Mouse (Mus musculus) testis, adult 10 weeks (tissue): ENCODE data around the gene Olfr522. TPM values are rescaled to one million over a fixed set of nuclear protein-coding genes. Genes with fewer than 3 reads are reported as not detected.

ENCODE experiments used
- polyA plus RNA-seq: library from polyadenylated mRNA; stranded (reverse); fragments of 350-450 nt; fragmentation: Illumina TruSeq; extraction: RNeasy Lipid Tissue Mini Kit (QIAGEN cat#74804); gene quantifications from one replicate; pipeline ENCODE4 v1.2.3, GENCODE M21; 2014; ENCODE audit warnings: low read depth, low replicate concordance

Olfr522 gene
- polyA plus RNA-seq, result not detected

DNA sequence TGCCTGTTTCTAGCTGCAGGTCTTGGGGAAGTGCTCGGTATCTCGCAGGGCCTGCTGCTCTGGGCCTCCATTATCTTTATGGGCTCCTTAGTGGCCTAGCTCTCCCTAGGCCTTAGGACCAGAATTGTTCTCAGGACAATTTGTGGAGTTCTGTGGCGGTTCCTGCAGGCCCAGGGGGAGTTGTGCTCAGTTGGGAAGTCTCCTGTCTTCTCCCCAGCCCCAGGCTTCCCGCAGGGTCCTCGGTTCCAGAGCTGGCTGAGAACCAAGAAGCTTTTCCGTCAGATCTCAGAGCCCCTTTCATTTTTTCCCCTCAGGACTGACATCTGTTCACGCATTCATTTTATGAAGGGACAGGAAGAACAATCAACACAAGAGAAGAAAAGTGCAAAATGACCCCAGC is at the start of gene Olfr522:
Gene Olfr522, minus strand, starts transcription at position 101 of the 400 bp plus-strand sequence.

DNA sequence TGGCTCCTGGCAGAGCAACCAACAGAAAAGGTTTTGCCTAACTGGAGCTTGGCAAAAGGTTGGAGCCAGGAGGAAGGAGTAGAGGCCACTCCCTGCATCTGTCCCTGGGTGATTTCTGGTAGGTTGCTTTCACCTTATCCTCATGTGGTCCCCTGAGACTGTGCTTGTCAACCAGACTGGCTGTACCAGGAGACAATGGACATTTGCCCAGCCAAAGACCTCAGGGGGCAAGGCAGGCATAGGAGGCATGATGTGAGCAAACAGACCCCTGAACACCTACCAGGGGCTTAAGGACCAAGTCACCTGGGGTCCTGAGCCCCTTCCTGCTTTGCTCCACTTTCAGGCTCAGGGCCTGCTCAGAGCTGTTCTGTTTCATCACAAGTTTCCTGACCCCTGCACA is 41.3 kb upstream of the Olfr522 start, which contains the start of gene Olfr524:
Gene Olfr524, minus strand, starts transcription at position 101 of the 400 bp plus-strand sequence.

GRCm38 (mm10) chr7:140172936-140173335 is 8.4 kb upstream of the Olfr522 start, which contains the start of gene Olfr523:
Olfr523 (plus strand) TSS chr7:140173217.

DNA sequence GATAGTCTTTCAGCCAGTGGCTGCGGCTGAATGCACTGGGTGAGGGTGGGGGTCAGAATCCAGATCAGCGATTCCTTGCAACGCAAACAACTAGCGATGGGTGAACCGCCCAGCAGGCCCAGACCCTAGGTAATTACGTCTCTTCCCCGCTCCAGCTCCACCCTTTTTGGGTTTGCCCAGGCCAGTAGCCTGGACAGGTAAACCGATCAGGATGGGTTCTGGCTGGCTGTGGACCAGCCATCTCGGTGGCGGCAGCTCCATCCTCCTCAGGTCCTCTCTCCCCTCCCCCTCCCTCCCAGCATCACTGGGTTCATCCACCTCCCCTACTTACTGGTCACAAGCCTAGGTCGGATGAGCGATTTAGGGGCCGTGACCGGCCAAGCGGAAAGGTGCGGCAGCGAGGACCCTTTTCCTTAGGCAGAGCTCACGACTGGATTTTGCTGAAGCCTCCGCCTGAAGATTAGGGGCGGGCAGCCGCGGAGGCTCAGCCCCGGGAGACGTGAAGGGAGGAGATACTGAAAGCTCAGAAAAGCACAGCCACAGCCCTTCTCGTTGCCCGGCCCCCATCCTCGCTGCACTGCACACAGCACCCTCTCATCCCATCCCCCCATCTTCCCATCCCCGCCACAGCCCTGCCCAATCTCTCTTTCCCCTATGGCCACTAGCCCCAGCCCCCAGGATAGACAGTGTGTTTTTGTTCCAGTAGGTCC is 10.2 kb downstream of the Olfr522 start, which contains the start of gene Sprn:
Gene Sprn, minus strand, starts transcription at position 660 of the 710 bp plus-strand sequence.

DNA sequence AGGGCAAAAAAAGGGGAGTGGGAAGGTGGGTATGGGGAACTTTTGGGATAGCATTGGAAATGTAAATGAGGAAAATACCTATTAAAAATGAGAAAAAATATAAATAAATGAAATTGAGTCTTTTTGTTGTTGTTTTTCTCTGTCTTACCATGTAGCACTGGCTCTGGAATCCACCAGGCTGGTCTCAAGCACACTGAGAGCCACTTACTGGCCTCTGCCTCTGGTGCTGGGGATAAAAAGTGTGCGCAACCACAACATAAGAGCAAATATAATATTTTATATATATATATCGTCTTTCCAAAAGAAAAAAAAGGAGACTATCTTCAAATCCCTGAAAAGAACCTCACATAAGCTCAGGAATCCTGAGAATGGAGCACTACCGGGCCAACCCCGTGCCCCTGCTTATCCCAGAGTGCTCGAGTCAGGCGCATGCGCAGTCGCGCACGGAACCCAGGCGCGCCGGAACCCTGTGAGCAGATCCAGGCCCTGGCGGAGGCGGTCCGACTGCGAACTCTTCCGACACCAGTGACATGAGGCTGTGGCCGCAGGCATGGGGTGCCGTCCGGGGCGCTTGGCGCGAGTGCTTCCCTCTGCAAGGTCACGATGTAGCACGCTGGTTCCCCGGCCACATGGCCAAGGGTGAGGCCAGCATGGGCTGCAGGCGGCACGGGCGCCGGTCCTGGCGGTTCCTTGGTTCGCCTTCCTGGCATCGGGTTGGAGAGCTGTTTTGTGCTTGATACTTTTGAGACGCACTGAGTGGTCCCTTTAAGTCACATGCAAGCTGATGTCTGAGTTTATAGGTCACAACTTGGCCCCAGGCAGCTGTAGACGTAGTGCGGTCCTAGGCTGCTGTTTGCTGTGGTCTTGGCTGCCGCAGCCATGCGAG is 27.2 kb downstream of the Olfr522 start, which contains the start of gene Mtg1:
Gene Mtg1, plus strand, starts transcription at position 430 of the 886 bp plus-strand sequence.

DNA sequence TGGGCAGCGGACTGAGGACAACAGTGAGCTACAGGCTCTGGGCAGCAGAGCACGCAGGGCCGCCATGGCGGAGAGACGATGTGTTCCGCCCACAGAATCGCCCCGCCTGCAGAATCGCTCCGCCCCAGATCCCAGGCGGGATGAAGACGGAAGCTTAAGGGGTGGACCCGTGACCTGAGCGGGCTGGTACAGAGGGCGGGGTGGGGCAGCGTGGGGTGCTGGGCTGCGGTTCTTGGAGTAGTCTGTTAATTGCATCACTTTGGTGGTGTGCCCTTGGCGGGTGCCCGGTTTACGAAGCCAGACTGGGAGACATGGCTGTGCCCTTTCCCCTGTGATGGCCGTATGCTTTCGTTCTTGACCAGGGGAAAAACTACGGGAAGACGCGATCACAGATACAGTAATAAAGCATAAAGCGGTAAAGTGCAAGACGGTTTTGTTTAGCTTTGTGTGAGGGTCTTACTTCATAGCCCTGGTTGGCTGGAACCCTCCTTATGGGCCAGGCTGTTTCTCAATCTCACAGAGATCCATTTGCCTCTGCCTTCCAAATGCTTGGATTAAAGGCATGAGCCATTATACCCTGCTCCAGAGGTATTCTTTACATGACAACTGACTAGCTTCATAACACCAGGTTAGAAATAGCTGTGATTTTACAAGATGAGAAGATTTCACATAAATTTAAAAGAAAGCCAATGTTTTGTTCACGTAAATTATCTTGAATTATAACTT is 48.1 kb downstream of the Olfr522 start, which contains the start of gene Echs1:
Gene Echs1, minus strand, starts transcription at position 148 of the 726 bp plus-strand sequence.

DNA sequence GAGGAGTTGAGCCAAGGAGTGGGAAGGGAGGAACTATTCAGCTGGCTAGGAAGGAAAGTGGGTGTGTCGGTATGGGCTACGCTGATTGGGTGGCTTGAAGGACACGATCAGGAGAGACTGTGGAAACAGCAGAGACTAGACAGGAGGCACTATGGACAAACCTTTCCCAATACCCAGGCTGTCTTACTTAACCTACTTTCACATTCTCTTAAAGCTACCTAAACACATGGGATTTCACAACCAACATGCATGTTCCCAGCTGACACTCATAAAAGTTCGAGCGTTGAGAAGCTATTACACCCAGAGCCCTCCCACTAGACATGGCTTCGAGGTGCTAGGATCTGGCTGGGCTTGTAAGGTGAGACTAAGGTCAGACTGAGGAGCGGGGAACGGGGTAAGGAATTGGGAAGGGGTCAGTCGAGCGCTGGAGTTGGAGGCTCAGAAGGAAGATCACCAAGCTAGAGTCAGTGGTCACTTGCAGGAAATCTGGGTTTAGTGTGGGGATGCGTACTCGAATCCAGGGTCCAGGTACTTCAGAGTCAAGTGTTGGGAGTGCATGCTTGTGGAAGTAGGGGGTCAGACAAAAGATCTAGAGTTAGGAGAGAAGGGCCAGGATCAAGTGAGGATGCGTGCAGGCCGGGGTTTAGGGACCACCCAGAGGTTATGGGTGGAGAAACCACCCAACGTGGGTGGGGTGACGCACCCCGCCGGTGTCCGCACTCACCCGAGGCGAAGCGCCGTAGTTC is 48.8 kb downstream of the Olfr522 start, which contains the start of gene Paox:
Gene Paox, plus strand, starts transcription at position 217 of the 746 bp plus-strand sequence.

Other genes starting within 250 kb of the Olfr522 start
- not detected for gene Utf1, start 221.0 kb downstream of the Olfr522 start, polyA plus RNA-seq
- 12.0 TPM for gene 6430531B16Rik, start 186.0 kb downstream of the Olfr522 start, polyA plus RNA-seq
- gene Adam8, start 172.2 kb downstream of the Olfr522 start, polyA plus RNA-seq, result 0.56 TPM
- 23.5 TPM for gene Zfp511, start 128.4 kb downstream of the Olfr522 start, polyA plus RNA-seq
- 55.8 TPM for gene Tubgcp2, start 128.1 kb downstream of the Olfr522 start, polyA plus RNA-seq
- not detected for gene Msx3, start 115.7 kb downstream of the Olfr522 start, polyA plus RNA-seq
- not detected for gene Caly, start 82.2 kb downstream of the Olfr522 start, polyA plus RNA-seq
- not detected for gene Prap1, start 71.4 kb downstream of the Olfr522 start, polyA plus RNA-seq
- gene Fuom, start 62.3 kb downstream of the Olfr522 start, polyA plus RNA-seq, result 0.53 TPM
- gene Paox, start 49.0 kb downstream of the Olfr522 start, polyA plus RNA-seq, result 1.2 TPM
- gene Echs1, start 48.3 kb downstream of the Olfr522 start, polyA plus RNA-seq, result 14.5 TPM
- 3.1 TPM for gene Mtg1, start 27.2 kb downstream of the Olfr522 start, polyA plus RNA-seq
- 0.15 TPM for gene Sprn, start 9.9 kb downstream of the Olfr522 start, polyA plus RNA-seq
- gene Olfr523, start 8.5 kb upstream of the Olfr522 start, polyA plus RNA-seq, result not detected
- gene Olfr524, start 41.2 kb upstream of the Olfr522 start, polyA plus RNA-seq, result not detected
- not detected for gene Cd163l1, start 53.5 kb upstream of the Olfr522 start, polyA plus RNA-seq
- not detected for gene 5830411N06Rik, start 82.5 kb upstream of the Olfr522 start, polyA plus RNA-seq
- gene Olfr525, start 156.1 kb upstream of the Olfr522 start, polyA plus RNA-seq, result not detected
- not detected for gene Olfr527, start 169.3 kb upstream of the Olfr522 start, polyA plus RNA-seq
- gene Olfr60, start 196.9 kb upstream of the Olfr522 start, polyA plus RNA-seq, result not detected
- gene Olfr530, start 211.6 kb upstream of the Olfr522 start, polyA plus RNA-seq, result not detected
- not detected for gene Olfr531, start 238.2 kb upstream of the Olfr522 start, polyA plus RNA-seq